Mouse (Mus musculus): ENCODE data around the gene Acbd6.

The Acbd6 gene

GRCm38 (mm10) chr1:155724301-155724700 is 166.4 kb downstream of the Acbd6 start:
- no peak for DNase-seq (ENCODE audit: low spot score in 2 of 2)

DNA sequence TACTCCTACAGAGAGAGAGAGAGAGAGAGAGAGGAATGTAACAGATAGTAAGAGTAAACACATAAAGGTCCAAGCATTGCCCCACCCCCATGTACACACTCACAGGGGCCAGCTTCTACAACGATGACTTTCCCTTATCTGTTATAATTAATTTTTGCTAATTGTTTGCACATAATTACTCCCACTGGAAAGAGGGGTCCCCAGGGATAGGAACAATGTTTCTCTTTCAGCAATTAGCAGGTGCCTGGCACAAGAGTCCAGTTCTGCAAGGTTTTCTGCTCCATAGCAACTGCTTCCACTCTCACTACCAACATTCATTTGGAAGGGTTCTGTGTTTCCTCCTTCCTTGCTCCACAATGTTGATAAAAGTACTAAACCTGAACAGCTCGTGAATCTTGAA is 168.0 kb downstream of the Acbd6 start:
- DNase-seq (ENCODE audit: low spot score in 2 of 2), result no peak

GRCm38 (mm10) chr1:155727830-155728229 is 169.9 kb downstream of the Acbd6 start:
- DNase-seq (ENCODE audit: low spot score in 2 of 2), result no peak

DNA sequence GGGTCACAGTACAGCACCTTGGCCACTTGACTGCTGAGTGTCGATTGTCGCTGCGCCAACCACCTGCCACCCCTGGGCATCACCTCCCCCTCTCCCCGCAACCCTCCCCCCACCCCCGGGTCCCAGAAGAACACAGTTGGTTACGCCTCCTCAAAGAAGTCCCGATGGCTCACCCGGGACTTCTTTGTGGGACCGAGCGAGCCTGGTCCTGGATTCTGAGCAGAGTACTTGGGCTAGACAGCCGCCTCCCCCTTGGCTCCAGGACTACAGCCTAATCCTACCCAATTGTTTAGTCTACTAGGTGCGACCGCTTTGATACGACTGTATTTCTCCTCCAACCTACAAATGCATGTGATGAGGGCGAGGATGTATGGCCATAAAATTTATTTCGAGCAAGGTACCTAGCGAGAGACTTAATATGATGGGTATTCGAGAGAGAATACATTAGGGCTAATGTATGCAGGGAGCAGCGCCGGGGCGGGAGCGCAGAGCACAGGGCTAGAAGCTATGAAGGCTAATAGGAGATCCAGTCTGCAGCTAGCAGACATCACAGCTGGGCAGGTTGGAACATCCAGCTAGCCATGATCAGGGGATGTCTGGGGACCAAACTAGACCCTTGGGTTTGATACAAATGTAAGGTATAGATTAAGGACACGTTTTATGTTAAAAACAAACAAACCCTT is 171.3 kb downstream of the Acbd6 start:
- DNase-seq (ENCODE audit: low spot score in 2 of 2), result no peak

DNA sequence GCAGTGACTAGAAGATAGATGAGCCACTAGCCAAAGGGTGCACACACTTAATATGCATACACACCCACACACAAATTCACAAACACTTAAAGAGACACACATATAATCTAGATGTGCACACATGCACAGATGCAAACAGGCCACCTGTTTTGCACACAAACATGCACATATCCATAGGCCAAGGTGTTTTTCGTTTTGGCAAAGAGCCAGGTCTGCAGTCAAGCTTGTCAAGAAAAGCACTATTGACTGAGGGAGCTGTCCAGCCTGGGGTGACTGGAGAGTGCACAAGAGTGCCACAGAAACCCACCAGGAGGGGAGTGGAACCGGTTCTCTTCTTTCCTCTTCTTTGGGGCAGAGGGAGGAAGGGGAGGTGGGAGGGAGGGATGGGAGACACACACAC is 173.2 kb downstream of the Acbd6 start:
- DNase-seq (ENCODE audit: low spot score in 2 of 2), result no peak

GRCm38 (mm10) chr1:155736096-155736825 is 178.3 kb downstream of the Acbd6 start:
- DNase-seq (ENCODE audit: low spot score in 2 of 2), result no peak

GRCm38 (mm10) chr1:155737017-155737808 is 179.3 kb downstream of the Acbd6 start:
- DNase-seq (ENCODE audit: low spot score in 2 of 2), result no peak

DNA sequence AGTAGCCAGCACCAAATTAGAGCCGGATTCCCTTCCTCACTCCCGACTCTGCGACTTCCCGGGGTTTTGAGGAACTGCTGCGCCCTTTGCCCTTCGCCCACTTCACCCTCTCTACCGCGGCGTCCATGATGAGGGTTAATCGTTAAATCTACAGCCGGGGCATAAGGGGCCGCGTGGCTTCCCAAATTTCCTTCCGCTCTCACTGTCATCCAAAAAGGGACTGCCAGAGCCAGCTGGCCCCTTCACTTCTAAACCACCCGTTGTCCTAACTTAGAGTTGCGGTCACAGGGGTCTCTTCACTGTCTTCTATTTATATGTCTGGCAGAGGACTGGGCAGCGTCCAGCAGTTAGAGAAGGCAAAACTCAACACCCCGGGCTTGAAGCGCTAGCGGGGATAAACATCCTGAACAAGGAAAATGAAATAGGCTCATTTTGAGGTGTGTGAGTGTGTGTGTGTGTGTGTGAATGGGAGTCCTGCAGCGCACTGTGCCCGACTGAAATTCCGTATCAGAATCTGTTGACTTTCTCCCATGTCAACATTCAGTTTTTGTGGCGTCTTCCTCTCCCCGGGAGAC is 180.0 kb downstream of the Acbd6 start:
- DNase-seq (ENCODE audit: low spot score in 2 of 2), result no peak

Data from spleen, postnatal 10 days (tissue).